Mouse (Mus musculus): Measurements from ENCODE around the gene Anks1b.

Gene Anks1b

DNA sequence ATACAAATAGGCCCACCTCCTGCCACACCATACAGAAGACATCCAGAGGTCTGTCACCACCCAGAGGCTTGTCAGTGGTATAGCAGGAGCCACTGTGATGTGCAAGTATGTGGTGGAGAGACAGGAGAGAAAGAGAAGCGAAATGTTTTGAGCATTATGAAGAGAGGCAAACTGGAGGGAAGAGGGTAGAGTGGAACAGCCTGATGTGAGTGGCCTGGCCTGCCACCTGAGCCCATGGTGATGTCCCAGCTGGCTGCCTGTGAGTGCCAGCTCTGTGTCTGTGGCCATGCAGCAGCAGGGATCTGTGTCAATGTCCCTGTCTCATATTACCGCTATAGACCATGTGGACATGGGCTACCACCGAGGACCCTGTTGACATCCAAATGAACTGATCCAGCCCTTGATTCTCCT, 102.1 kb downstream of the Anks1b start:
- DNase-seq = no peak

DNA sequence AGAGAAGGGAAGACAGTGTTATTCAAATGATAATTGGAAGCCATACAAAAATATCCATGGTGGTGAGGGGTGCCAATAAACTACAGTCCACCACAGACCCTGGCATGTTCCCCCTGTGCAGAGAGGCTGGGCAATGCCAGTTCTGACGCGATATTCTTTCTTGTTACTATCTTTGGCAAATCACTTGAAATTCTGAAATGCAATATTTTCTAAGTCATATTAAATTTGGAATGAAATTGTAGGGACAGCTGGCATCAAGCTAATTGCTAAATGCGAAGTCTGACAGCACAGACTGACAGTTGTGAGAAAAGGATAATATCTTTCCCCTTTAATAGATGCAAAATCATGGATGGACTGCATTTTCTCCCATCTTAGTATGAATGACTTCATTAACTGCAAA, 103.3 kb downstream of the Anks1b start:
- no peak for DNase-seq

DNA sequence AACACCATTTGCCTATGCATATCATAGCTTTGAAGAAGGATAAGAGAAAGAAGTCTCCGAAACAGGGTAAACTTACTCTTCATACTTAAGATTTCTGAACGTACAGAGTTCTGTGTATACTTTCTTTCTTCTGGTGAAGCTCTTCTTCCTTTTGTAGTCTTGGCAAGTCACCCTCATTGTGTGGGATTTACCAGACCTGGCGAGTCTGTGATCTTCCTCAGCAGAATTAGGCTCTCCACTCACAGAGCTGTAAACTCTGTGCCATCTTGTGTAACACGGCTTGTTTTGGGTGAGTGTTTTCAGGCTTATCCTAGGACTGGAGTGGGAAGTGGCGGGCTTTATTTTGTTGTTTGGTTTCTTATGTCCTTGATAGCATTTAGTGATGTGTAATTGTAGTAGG, 120.9 kb downstream of the Anks1b start:
- no peak for DNase-seq

DNA sequence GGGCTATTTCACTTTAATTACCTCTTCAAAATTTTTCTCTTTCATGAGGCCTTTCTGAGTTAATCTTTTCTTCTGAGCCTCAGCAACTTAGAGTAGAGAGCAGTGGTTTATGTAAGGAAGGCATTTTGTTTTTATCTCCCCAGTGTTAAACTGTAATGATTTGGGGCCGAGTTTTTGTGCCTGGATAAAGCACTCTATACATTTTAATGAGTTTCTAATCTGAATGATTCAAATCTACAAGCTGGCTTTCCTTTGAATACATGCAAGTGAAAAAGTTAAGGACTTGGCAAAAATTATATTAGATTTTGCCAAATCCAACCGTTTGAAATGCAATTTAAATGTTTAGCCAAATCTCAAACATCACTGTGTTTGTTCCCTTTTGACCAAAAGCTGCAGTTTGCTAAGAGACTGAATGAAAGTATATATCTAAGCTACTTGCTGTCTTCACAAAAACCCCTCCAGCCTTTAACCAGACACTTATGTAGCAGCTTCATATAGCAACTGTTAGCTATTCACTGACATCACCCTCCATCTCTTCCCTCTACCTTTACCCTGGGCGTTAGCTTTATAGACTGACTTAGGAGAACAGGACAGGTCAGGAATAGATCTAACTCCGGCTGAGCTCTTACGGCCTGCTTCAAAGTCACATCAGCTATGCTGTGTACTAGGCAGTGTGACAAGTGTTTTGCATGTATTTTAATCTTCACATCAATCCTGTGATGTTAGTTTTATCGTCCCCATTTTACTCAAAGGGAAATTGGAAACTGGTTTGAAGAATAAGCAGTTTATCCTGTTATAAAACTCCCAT, 122.5 kb downstream of the Anks1b start:
- DNase-seq = no peak

DNA sequence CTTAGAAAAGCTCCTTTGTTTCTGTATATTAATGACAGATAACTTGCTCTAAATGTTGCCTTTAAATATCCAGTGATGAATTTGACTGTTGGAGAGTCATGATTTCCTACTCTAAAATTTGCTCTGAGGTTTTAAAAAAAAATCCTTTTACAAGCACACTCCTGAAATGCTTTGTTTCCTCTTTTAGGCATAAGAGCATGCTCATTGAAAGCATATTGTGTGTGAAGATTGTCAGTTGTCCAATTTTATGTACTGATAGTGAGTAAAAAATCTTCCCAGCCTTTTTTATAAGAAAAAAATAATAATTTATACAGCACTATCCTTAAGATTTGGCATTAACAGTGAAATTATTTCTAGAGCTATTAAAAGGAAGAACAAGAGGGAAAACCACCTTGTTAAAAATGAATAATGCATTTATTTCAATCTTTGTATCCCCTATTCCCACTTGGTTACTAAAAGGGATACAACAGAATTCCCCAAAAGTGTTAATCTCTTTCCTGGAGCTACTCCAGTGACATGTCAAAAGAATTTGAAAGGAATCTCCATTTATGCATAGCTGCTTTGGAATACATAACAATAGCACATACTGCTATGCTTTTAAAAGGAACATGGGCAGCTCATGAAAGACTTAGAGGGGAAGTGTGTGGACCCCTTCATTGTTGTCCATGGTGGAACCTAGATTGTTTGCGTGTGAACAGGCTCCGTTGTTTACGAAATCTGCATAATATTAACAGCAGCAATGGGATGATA, 130.8 kb downstream of the Anks1b start:
- DNase-seq = no peak

DNA sequence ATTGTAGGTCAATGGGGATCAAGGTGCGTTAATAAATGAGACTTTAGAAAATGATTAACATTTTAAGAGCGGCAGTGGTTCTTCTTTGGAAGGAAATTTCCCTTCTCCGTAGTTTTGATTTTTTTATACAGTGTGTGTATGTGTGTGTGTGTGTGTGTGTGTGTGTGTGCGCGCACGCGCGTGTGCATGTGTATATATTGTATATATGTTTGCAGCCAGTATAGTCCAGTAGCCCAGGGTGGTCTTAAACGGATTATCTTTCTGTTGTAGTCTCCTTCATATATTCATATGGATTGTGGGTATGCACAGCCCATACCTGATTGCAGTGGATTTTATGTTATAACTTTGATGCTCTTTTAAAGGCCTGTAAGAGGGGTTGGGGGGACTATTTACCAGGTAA, 131.6 kb downstream of the Anks1b start:
- DNase-seq = no peak

DNA sequence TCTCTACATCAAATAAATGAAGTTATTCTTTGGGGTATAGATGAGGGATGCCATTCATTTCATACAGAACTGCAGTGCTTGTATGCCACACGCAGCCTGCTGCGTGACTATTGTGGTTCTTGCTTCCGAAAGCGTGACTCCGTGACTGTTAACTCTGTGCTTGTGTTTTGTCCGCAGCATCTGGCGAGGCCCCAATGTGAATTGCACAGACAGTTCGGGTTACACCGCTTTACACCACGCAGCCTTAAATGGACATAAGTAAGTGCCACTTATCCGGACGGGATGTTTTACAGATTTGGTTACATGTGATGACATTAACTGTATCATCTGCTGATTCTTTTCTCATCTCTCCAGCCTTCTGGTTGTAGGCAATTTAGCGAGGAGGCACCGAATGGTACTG, 159.7 kb downstream of the Anks1b start:
- DNase-seq = peak; percentile 15

DNA sequence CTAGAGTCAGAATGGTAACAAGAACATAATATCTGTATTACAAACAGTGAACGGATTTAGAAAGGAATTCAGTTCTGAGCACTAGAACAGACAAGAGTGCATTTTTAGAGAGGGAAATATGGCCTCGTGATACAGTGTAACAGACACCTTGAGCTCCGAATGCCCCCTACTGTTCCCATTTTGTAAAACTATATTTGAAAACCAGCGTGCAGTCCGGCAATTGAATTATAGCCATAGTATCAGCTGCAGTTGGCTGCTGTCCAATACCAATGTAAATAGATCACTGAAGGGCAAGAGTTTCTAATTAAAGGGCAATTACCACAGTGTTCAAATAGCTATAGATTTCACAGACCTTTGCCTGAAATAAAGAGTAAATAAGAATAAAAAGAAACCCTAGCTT, 170.0 kb downstream of the Anks1b start:
- DNase-seq = peak; percentile 43

DNA sequence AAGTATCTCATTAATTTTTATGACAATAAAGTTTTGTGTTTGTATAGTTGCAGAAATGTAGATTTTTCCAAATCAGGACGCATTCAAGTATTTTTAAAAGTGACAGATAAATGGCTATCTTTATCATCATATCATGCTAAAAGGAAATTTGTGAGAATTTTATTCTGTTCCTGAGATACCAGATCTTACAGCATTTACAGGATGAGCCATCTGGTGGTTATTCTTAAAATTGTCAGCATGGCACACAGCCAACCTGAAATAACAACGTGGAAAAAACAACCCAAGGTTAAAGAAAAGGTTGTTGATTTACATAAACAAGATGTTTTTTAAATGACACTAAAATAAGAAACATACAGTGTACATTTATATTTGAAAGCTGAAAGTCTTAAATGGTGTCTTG, 170.5 kb downstream of the Anks1b start:
- DNase-seq = no peak

DNA sequence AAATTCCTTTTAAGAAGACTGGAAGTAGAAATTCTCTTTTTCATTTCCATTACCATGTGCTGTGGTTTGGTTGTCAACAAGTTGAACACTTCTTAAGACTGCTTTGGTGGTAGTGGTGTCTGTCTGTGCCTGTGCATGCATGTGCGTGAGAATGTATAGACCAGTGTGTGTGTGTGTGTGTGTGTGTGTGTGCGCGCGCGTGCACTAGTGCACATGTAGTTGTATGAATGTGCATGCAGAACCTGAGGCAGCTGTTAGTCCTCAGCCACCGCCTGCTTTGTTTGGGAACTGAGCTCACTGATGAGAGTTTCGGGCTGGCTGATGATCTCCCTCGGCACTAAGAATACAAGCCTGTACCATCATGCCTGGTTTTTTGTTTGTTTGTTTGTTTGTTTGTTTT, 170.9 kb downstream of the Anks1b start:
- DNase-seq = no peak

DNA sequence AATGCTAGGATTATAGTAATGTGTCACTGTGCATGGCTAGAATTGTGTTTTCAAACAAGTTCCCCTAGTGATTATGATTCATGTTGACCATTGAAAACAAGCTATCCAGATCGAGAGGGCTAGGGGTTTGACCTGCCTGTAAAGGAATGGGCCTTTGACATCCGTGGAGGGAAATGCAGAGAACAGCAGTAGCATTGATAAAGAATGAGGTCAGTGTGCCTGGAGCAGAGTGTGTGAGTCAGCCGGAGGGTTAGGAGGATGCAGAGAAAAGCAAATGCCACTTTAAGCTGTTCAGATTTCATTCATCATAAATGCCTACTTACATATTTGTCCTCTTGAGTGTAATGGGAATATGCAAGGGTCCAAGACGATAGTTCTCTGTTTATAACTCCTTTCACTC, 195.3 kb downstream of the Anks1b start:
- no peak for DNase-seq

DNA sequence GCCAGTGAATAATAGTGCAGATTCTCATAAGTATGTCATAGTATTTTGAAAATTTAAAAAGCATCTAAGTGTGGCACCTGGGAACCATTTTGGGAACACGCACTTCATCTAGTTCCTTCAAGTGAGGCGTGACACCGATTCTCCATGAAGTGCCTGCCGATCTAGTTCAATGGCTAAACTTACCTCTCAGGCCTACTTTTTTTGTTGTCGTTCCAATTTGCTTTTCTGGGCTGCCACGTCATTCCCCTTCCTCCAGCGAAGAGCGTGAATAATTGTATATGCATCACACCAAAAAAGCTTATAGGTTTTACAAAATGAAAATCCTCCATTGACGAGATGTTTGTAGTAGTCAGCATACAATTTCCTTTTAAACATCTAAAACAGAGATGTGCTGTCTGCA, 204.6 kb downstream of the Anks1b start:
- no peak for DNase-seq

DNA sequence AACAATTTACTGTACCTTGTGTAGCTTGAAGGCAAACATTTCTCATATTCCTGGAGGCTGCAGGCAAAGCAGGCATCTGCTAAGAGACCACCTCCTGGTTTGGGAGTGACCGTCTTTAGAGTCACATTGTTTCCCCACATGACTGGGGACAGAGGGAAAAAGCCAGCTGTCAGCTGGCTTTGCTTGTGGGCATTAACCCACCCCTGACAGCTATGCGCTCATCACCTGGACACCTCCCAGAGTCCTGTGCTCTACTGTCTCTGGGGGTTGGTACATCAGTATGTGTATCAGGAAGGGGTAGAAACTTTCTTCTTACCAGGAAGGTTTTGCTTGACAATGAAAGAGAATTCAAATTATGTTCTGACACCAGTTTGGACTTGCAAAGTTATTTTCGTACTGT, 207.8 kb downstream of the Anks1b start:
- DNase-seq = no peak

DNA sequence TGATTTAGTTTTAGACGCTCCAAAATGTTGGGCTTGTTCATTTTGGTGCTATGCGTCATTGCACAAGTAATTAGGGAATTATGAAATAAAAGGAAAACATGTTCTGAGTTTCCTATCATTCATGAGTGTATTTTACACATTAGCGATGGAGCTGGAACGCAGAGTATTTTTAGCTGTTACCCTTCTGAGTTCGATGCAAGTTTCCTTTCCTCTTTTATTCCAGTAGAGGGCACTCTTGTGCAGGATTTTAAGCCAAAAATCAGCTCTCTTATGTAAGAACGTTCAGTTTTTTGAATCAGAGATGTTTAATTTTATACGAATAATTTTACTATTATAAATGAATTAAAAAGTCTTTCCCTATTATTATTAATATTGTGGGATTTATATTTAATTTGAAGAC, 208.3 kb downstream of the Anks1b start:
- peak; percentile 56 for DNase-seq

DNA sequence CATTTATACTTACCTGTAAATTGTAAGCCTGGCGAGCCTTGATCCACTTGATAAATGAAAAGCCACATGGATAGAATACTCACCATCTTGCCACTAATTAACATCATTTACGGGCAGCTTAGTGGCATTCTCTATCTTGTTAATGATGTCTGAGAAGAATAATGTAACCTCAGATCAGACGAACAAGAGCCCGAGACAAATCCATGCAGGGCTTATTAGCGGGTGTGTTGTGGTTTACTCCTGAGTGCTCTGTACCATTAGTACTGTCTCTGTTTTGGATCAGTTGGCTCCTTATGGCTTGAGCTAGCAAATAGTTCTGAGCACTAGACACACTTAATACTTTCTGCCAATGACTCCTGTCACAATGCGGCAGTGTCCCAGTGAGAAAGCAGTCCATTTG, 220.6 kb downstream of the Anks1b start:
- no peak for DNase-seq

DNA sequence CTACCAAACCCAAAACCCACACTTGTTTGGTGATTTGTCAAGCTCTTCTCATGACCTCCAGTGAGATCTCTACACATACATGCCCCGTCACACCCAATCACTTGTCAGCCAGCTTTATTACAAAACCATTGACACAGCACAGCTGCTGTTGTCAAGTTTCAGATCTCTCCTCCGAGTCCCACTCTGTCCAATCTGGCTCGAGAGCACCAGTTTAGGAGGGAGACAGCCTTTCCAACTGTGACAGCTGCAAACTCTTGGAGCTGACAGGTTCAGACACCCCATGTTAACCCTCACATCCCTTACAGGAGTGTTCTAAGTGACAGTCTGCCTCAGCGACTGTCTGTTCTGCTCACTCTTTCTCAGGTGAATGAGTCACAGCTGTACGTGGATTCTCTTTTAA, 239.4 kb downstream of the Anks1b start:
- no peak for DNase-seq

DNA sequence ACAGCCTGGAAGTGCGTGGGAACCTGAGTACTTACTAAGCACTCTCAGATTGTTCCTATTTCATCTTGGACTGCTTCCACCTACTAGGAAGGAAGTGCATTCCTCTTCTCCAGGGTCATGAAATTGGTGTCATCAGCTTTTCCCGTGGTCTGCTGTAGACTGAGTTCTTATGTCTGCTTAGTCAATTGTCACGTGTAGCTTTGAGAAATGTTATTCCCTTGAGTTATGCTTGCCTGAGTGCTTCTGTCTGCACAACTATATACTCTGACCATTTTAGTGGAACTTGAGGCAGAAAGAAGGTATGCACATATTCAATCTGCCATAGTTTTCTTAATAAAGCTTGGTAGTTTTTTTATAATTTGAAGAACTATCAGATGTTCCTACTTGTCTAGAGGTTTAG, 243.6 kb downstream of the Anks1b start:
- no peak for DNase-seq

DNA sequence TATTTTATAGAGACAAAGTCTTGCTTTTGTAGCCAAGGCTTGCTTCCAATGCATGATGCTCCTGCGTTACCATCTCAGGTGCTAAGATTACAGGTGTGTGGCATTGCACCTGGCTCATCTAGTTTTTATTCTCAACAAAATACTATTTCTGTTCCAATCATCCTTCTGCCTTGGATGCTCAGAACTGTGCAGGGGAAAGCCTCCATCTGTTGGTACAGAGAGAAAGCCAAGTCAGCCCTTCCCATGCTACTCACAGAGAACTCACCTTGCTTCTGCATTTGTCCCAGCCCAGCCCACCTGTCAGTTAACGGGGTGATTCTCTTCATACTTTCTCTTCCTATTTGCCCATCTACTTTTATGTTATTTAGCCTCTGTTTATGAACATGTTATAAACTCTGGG, 244.5 kb downstream of the Anks1b start:
- DNase-seq = no peak

DNA sequence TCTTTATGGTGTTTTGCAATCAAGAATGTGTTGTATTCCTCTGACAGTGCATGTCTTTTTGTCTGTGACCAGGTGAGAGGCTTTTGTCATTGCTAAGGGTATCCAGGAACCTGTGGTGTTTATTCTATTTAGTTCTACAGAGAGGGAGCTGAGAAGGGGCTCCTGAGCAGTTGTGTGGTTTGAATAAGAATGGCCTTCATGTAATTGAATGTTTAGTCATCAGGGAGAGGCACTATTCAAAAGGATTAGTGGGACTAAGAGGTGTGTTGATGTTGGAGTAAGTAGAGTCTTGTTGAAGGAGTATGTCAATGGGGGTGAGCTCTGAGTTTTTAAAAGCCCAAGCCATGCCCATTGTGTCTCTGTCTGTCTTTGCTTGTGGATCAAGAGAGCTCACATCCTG, 264.2 kb downstream of the Anks1b start:
- DNase-seq = no peak

DNA sequence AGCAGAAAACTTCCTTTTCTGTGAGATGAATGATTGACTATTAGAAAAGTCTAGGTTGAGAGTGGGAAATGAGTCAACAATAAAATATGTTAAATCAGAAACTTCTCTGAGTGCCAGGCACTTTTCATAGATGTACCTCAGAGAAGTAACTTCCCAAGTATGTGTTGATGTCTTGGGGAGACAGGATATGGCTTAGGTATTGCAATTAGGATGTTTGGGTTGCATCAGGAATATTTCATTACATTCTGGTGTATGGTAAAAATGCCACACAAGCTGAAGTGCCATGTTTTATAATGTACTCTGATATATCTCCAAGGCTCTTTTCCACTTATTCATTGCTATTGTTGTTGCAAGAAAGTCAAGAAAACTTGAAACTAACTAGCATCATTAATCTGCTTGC, 267.6 kb downstream of the Anks1b start:
- DNase-seq = no peak

DNA sequence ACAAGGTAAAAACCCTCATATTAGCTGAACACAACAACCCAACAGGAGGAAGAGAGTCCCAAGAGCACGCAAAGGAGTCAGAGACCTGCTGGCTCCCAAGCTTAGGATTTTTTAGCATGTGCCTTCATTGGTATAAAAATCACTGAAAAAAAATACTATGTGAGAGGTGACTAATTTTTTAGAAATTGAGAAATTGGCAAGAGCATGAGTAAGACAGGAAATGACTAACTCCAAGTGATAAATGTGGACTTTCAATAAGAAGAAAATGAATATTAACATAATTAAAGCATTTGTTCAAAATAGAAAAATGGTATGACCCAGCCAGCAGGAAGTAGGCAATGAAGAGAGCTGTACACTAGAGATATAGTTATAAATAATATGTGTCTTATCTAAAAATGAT, 271.1 kb downstream of the Anks1b start:
- no peak for DNase-seq

DNA sequence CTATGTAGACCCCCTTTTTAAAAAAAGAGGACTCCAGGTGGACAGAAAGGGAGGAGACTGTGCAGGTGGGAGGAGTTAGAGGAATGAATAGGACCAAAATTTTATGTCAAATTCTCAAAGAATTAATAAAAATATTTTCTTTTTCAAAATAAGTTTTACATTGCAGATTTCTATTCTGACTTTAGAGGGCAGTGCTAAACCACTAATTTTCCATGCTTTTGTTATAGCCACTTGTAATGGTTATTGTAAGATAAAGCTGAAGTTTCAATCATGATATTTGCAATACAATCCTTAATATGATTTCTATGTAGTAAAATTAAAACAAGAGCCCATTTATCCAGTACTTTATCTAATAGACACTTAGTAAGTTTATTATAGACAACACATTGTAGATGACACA, 278.2 kb downstream of the Anks1b start:
- DNase-seq = peak; percentile 3

DNA sequence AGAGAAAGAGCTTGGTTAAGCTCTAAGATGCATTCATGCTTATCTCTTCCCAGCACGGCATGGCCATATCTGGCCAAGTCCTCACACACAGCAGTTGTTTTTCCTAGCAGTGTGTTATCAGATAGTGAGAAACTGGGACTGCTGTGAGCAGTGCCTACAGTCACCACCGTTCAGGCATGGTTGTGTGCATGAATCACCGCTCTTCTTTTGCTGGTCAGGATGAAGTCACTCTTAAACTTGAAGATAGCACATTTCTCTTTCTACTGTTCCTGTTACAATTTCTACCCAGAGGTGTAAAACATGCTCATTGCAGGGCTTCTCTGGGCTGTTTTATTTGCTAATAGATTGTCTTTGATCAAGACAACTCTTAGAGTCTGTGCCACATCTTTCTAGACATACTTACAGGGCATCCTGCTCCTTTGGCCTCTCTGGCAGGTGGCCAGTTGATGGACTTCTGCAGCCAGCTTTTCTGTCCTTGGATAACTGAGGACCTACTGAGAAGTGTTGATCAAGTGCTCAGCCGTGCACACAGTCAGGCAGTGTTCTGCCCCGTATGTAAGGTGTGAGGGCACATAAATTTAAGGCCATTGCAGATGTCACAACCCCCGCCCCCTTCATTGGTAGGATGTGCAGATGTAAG, 296.8 kb downstream of the Anks1b start:
- no peak for DNase-seq

DNA sequence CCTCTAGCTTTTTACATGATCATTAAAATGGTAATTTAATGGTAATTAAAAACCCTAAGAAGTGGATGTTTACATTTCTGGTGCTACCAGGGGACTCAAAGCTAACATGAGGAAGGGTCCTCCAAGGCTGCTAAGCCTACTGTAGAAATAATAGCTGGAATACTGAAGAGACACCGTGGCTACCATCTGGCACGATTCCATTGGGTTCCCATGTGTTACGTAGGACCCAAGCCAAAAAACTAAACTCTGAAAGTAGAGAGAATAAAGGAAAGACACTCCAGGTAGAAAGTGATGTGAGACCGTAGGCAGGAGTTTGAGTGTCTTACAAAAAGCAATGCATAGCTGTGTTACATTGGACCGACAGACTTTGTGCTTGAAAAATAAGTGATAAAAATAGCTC, 317.1 kb downstream of the Anks1b start:
- DNase-seq = no peak

Measured in embryo, embryonic 11 days (tissue).